Mouse (Mus musculus) CH12.LX (cell line): ENCODE results near the gene Yipf7. TPM values are rescaled to one million over a fixed set of nuclear protein-coding genes. Genes with fewer than 3 reads are reported as not detected.

Experiments
- DNase-seq: peaks from one replicate; pipeline ENCODE4 v3.0.0-alpha.2; 2013; ENCODE audit errors: extremely low read depth
- H3K27ac ChIP-seq: 2 replicates; pipeline ENCODE4 v1.5.1; 2012; ENCODE audit warnings: low read depth, mild to moderate bottlenecking, control low read depth, moderate library complexity; ENCODE audit not compliant: insufficient read depth
- H3K27me3 ChIP-seq: replicated peaks from 2 replicates; pipeline ENCODE3; 2012; ENCODE audit warnings: inconsistent platforms
- H3K36me3 ChIP-seq, 2 experiments: replicated peaks in 1 of 2; 2 replicates each; pipeline versions ENCODE3 to v1.6.1; 2012; ENCODE audit warnings: inconsistent platforms in 1 of 2, low read length in 1 of 2, mild to moderate bottlenecking in 1 of 2, mixed read lengths in 1 of 2, moderate library complexity in 1 of 2; ENCODE audit not compliant: control insufficient read depth in 1 of 2, insufficient read depth in 1 of 2
- H3K4me1 ChIP-seq, 2 experiments: 2 replicates each; pipeline ENCODE4 v1.6.1; 2012; ENCODE audit warnings: inconsistent platforms in 1 of 2, moderate library complexity in 1 of 2; ENCODE audit not compliant: insufficient read depth in 2 of 2, control insufficient read depth in 1 of 2
- H3K4me2 ChIP-seq: 2 replicates; pipeline ENCODE4 v1.6.1; 2012; ENCODE audit warnings: low read depth, mild to moderate bottlenecking, control low read depth; ENCODE audit not compliant: poor library complexity, insufficient read depth, severe bottlenecking
- H3K4me3 ChIP-seq, 3 experiments: fragments of 150-350 bp in 1 of 3; sonication (generic) in 1 of 3; replicated peaks in 1 of 3; 2 replicates each; pipeline versions ENCODE3 to v1.5.1; 2011 to 2012; ENCODE audit warnings: low read depth in 2 of 3, low read length in 2 of 3, mild to moderate bottlenecking in 2 of 3, moderate library complexity in 2 of 3, control low read depth in 1 of 3, improper control_type of control experiment in 1 of 3, inconsistent platforms in 1 of 3, mixed read lengths in 1 of 3; ENCODE audit not compliant: poor library complexity in 1 of 3
- H3K79me2 ChIP-seq: replicated peaks from 2 replicates; pipeline ENCODE4 v1.6.1; 2012; ENCODE audit warnings: mild to moderate bottlenecking, moderate library complexity; ENCODE audit not compliant: control insufficient read depth, poor library complexity, insufficient read depth, severe bottlenecking; ENCODE audit errors: extremely low read depth
- H3K9ac ChIP-seq: 2 replicates; pipeline ENCODE4 v1.6.1; 2012; ENCODE audit warnings: low read depth, mild to moderate bottlenecking, control low read depth, moderate library complexity; ENCODE audit not compliant: insufficient read depth
- H3K9me3 ChIP-seq: replicated peaks from 2 replicates; pipeline ENCODE3; 2012; ENCODE audit warnings: low read length, inconsistent platforms, mixed read lengths
- CHD1 ChIP-seq: IDR thresholded peaks from 2 replicates; pipeline ENCODE4 v1.6.1; 2012; ENCODE audit warnings: low read depth, low read length, improper control_type of control experiment, inconsistent platforms
- CHD2 ChIP-seq: IDR thresholded peaks from 2 replicates; pipeline ENCODE4 v1.6.1; 2011; ENCODE audit warnings: low read length, improper control_type of control experiment
- E2F4 ChIP-seq: IDR thresholded peaks from 2 replicates; pipeline ENCODE4 v1.6.1; 2011; ENCODE audit warnings: low read depth, low read length, improper control_type of control experiment; ENCODE audit not compliant: insufficient replicate concordance
- ELF1 ChIP-seq: IDR thresholded peaks from 2 replicates; pipeline ENCODE4 v1.6.1; 2014; ENCODE audit warnings: low read depth, mild to moderate bottlenecking, inconsistent platforms, low read length, improper control_type of control experiment
- IRF4 ChIP-seq: IDR thresholded peaks from 2 replicates; pipeline ENCODE4 v1.6.1; 2014; ENCODE audit warnings: low read depth, mild to moderate bottlenecking, inconsistent platforms, low read length, improper control_type of control experiment
- JUN ChIP-seq: IDR thresholded peaks from 2 replicates; pipeline ENCODE4 v1.6.1; 2011; ENCODE audit warnings: low read depth, mild to moderate bottlenecking, low read length, improper control_type of control experiment, moderate library complexity; ENCODE audit not compliant: insufficient read depth
- KAT2A ChIP-seq: IDR thresholded peaks from 2 replicates; pipeline ENCODE4 v1.6.1; 2012; ENCODE audit warnings: low read length, improper control_type of control experiment, inconsistent platforms; ENCODE audit not compliant: insufficient replicate concordance
- MAFK ChIP-seq: IDR thresholded peaks from 2 replicates; pipeline ENCODE4 v1.6.1; 2011; ENCODE audit warnings: low read length, improper control_type of control experiment; ENCODE audit not compliant: insufficient replicate concordance
- MAZ ChIP-seq: IDR thresholded peaks from 2 replicates; pipeline ENCODE4 v1.6.1; 2012; ENCODE audit warnings: low read depth, mild to moderate bottlenecking, inconsistent platforms, low read length, improper control_type of control experiment, moderate library complexity
- MEF2A ChIP-seq: IDR thresholded peaks from 2 replicates; pipeline ENCODE4 v1.6.1; 2014; ENCODE audit warnings: low read depth, mild to moderate bottlenecking, inconsistent platforms, low read length, improper control_type of control experiment, borderline replicate concordance
- MXI1 ChIP-seq: IDR thresholded peaks from 2 replicates; pipeline ENCODE4 v1.6.1; 2011; ENCODE audit warnings: mild to moderate bottlenecking, low read depth, low read length, improper control_type of control experiment
- MYC ChIP-seq: IDR thresholded peaks from 2 replicates; pipeline ENCODE4 v1.6.1; 2011; ENCODE audit warnings: low read depth, mild to moderate bottlenecking, improper control_type of control experiment, low read length
- NELFE ChIP-seq: IDR thresholded peaks from 2 replicates; pipeline ENCODE4 v1.6.1; 2011; ENCODE audit warnings: low read depth, low read length, improper control_type of control experiment
- NRF1 ChIP-seq: IDR thresholded peaks from 2 replicates; pipeline ENCODE4 v1.6.1; 2014; ENCODE audit warnings: low read depth, mild to moderate bottlenecking, inconsistent platforms, low read length, improper control_type of control experiment, moderate library complexity
- PAX5 ChIP-seq: IDR thresholded peaks from 2 replicates; pipeline ENCODE4 v1.6.1; 2012; ENCODE audit warnings: low read length, inconsistent platforms, mixed read lengths
- POLR2A ChIP-seq: IDR thresholded peaks from 2 replicates; pipeline ENCODE4 v1.6.1; 2011; ENCODE audit warnings: low read depth, mild to moderate bottlenecking, improper control_type of control experiment, low read length
- SIN3A ChIP-seq: IDR thresholded peaks from 2 replicates; pipeline ENCODE4 v1.6.1; 2012; ENCODE audit warnings: low read length, improper control_type of control experiment, inconsistent platforms
- SMC3 ChIP-seq: IDR thresholded peaks from 2 replicates; pipeline ENCODE4 v1.6.1; 2011; ENCODE audit warnings: low read depth, low read length, improper control_type of control experiment
- TBP ChIP-seq: conservative IDR thresholded peaks from 2 replicates; pipeline ENCODE4 v1.6.1; 2011; ENCODE audit warnings: low read depth, low read length, improper control_type of control experiment
- UBTF ChIP-seq: IDR thresholded peaks from 2 replicates; pipeline ENCODE4 v1.6.1; 2012; ENCODE audit warnings: low read depth, mild to moderate bottlenecking, inconsistent platforms, low read length, improper control_type of control experiment, moderate library complexity
- USF1 ChIP-seq: IDR thresholded peaks from 2 replicates; pipeline ENCODE4 v1.6.1; 2014; ENCODE audit warnings: low read depth, mild to moderate bottlenecking, inconsistent platforms, low read length, improper control_type of control experiment
- USF2 ChIP-seq: conservative IDR thresholded peaks from 2 replicates; pipeline ENCODE4 v1.6.1; 2011; ENCODE audit warnings: low read depth, low read length, improper control_type of control experiment
- ZKSCAN1 ChIP-seq: IDR thresholded peaks from 2 replicates; pipeline ENCODE4 v1.6.1; 2012; ENCODE audit warnings: low read depth, inconsistent platforms, low read length, improper control_type of control experiment, borderline replicate concordance
- ZMIZ1 ChIP-seq: IDR thresholded peaks from 2 replicates; pipeline ENCODE4 v1.6.1; 2012; ENCODE audit warnings: low read depth, mild to moderate bottlenecking, inconsistent platforms, low read length, improper control_type of control experiment
- dilution Hi-C: fragments of 300-500 bp; cut with MboI; formaldehyde crosslinking; loops from 2 replicates; pipeline ENCODE4 v1.14.3; 2020; ENCODE audit warnings: low sequenced_read_pairs; ENCODE audit not compliant: extremely low pct_unique_long_range_greater_than_20kb, extremely low pct_ligation_motif_present
- in situ Hi-C: fragments of 300-500 bp; cut with MboI; formaldehyde crosslinking; loops from 3 replicates; pipeline ENCODE4 v1.14.3; 2019; ENCODE audit warnings: low sequenced_read_pairs, low pct_ligation_motif_present, low pct_unique_long_range_greater_than_20kb, mixed read lengths
- polyA plus RNA-seq: library from polyadenylated mRNA; unstranded; fragments of >175 nt; gene quantifications from 2 replicates; pipeline ENCODE4 v1.2.1, GENCODE M21; 2012; ENCODE audit warnings: low read depth; ENCODE audit not compliant: insufficient read length
- total RNA-seq, 2 experiments: library from RNA; depleted of rRNA; stranded (reverse); fragments of 300-350 nt in 1 of 2; fragments of >200 nt in 1 of 2; gene quantifications; 2 replicates each; pipeline ENCODE4 v1.2.3; 2012 to 2014

The Yipf7 gene
- total and polyA plus RNA-seq, 3 experiments = not detected

DNA sequence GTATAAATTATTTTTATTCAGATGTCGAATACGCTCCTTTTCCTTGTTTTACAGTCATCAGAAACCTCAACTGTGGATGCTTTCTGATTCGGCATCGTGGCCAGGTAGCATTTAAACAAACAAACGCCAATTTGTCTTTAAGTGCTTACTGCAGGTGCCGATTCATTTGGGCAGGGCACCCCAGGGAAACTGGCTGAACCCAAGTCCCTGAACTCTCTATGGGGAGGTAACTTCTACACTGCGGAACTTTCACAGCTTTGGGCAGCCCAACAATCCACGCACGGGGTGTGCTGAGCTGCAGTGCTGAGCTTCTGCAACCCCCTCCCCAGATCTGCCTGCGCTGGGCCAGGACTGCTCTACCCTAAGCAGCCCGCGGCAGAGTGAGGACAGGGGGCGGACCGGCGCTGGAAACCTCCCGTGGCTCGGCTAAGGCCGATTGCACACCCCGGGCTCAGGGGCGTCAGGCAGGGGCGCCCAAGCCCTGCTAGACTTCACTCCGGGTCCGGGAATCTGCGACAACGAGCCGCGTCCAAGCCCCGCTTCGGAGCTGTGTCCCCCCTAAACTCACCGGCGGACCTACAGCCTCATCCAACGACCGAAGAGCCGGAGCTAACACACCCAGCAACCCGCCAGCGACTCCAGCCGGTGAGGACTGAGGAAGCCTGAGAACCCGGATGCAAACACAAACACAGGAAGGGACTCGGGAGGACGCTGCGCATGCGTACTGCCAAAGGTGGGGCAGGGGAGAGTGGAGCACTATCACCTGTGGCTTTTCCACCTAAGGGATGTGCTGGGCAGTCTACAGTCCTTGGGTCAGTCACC is 49.4 kb upstream of the Yipf7 start, which contains the start of gene Gnpda2 (continued):
- TF ChIP-seq ZMIZ1 (no peak), SIN3A (0 out of 2 replicates have a peak, but pooled peaks have one; percentile 31), MXI1 (no peak), MYC (no peak), MAZ (no peak), SMC3 (no peak), MAFK (no peak), UBTF (no peak)
- TF ChIP-seq, all 38 proteins: peak for 8

DNA sequence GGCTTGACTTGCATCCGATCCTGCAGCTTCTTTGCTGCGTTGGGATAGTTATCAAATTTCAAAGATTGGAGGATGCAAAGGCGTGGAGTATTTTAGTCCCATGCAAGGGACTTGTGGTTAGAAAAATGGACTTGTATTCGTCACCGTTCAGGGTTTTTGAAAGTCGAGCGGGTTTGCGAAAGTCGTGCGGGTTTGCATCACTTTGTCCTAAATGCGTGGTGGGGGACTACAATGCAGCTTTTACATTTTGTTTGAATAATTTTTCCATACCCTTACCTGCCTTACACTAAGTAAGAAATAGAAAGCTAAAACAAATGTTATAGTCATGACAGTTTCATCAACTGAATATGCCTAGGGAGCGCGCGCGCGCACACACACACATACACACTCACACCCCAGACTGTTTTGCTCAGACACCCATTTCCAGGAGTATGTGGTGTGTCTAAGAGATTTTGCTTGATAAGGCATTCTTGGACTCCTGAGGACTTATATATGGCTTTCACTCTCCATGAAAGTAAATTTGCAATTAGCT is 15.0 kb upstream of the Yipf7 start:
- Histone ChIP-seq H3K27ac (no peak overlapping the region), H3K9ac (peak overlapping the region; percentile 88), H3K27me3 (no peaks in the 10 kb centered on the region), H3K4me2 (peak overlapping the region; percentile 78), H3K4me1 (peaks cover 0 to 15% of the 10 kb centered on the region in 2 experiments; a peak in 1 of 4 replicates), H3K79me2 (peaks cover 11% of the 10 kb centered on the region; the same call in 1 of the 2 replicates), H3K4me3 (peak overlapping the region; percentile 74 to 92 (median 80)), H3K36me3 (peaks cover 12 to 31% of the 10 kb centered on the region in 2 experiments), H3K9me3 (no peaks in the 10 kb centered on the region)
- DNase-seq = peak; percentile 56
- TF ChIP-seq USF2 = no peak
- 0 out of 2 replicates have a peak, but pooled peaks have one; percentile 9 for TF ChIP-seq SIN3A
- no peak for TF ChIP-seq POLR2A
- 0 out of 2 replicates have a peak, but pooled peaks have one; percentile 22 for TF ChIP-seq NRF1
- dilution Hi-C loops = no loop called here
- in situ Hi-C loops = no loop called here

- dilution Hi-C loops = no loop called here
- TF ChIP-seq KAT2A (peak; percentile 79; the same call in 1 of the 2 replicates), JUN (no peak), MYC (0 out of 2 replicates have a peak, but pooled peaks have one; percentile 24), NELFE (peak; percentile 78), E2F4 (no peak), USF2 (no peak), USF1 (no peak), MEF2A (0 out of 2 replicates have a peak, but pooled peaks have one; percentile 44), PAX5 (no peak), TBP (peak; percentile 75), CHD2 (peak; percentile 85), ZKSCAN1 (no peak; the same call in 1 of the 2 replicates), MAZ (no peak), IRF4 (peak; percentile 59; the same call in 1 of the 2 replicates), CHD1 (no peak), UBTF (0 out of 2 replicates have a peak, but pooled peaks have one; percentile 48), ELF1 (0 out of 2 replicates have a peak, but pooled peaks have one; percentile 56)
These were observed 14.4 kb upstream of the Yipf7 start, which contains the start of gene Guf1 for GRCm38 (mm10) chr5:69556628-69557403. Guf1 (plus strand) TSS chr5:69556923.

More at GRCm38 (mm10) chr5:69556628-69557403, 14.4 kb upstream of the Yipf7 start, which contains the start of gene Guf1:
- H3K4me1 ChIP-seq = peaks cover 0 to 15% of the 10 kb centered on the region in 2 experiments; a peak in 1 of 4 replicates
- in situ Hi-C loops = no loop called here
- peak within 1 kb of the TSS; percentile 74 to 92 (median 80) for H3K4me3 ChIP-seq
- DNase-seq = peak; percentile 86
- H3K9me3 ChIP-seq = no peaks in the 10 kb centered on the region
- H3K27me3 ChIP-seq = no peaks in the 10 kb centered on the region
- H3K36me3 ChIP-seq = peaks cover 12 to 28% of the 10 kb centered on the region in 2 experiments
- 0 out of 2 replicates have a peak within 1 kb of the TSS, but pooled peaks have one; percentile 31 for H3K27ac ChIP-seq
- peaks cover 11% of the 10 kb centered on the region; the same call in 1 of the 2 replicates for H3K79me2 ChIP-seq
- H3K9ac ChIP-seq = peak within 1 kb of the TSS; percentile 88
- H3K4me2 ChIP-seq = peak within 1 kb of the TSS; percentile 78
